Mouse (Mus musculus) heart, adult 11 months (tissue): ENCODE data around the gene AC141477.1.

Experiments used
- DNase-seq: peaks from one replicate; pipeline ENCODE4 v3.0.0; 2022

Gene AC141477.1

GRCm38 (mm10) chr10:76440281-76440680 is at the start of gene AC141477.1:
TSS of gene AC141477.1 (minus strand) at chr10:76440444.
- no peak for DNase-seq

GRCm38 (mm10) chr10:76489205-76489604 is 49.0 kb upstream of the AC141477.1 start:
- DNase-seq: peak; percentile 68

GRCm38 (mm10) chr10:76488265-76488664 is 48.0 kb upstream of the AC141477.1 start:
- DNase-seq: peak; percentile 48

DNA sequence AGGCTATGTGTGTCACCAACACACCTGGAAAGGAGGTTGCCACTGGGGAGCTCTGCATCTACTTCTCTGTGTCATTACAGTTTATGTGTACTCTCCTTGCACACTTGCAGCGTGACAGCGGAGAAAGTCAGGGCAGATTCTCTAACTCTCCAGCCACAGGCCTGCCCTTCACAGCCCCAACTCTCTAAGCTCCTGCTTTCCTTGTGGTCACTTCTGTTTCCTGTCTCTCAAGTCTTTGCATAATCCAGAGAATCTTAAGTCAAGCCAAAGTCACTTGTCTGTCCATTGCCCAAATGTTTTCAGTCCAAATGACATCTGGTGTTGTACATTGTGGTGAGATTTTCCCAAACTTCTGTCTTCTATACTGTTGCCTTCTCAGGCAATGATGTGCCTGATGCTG is 46.1 kb upstream of the AC141477.1 start:
- no peak for DNase-seq

GRCm38 (mm10) chr10:76481480-76481879 is 41.2 kb upstream of the AC141477.1 start:
- DNase-seq: no peak

GRCm38 (mm10) chr10:76480851-76481250 is 40.6 kb upstream of the AC141477.1 start:
- no peak for DNase-seq

DNA sequence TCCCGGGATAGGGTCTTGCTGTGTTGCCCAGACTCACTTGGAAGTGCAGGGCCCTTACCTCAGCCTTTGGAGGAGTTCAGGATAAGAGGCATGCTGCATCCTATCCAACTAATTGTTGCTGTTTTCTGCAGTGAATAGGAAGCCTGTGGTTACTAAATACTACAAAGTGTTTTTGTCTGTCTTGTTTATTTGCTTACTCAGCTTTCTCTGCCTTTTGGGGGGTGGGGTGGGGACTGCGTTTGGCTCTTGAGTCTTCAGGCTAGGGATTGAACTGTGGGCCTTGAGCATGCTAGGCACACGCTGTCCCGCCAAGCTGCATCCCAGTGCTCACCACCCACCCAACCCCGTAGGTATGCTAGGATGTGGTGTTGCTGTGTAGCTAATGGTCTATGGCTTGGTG is 33.5 kb upstream of the AC141477.1 start:
- no peak for DNase-seq

- DNase-seq: peak; percentile 98
Observed at GRCm38 (mm10) chr10:76468203-76469162, 28.2 kb upstream of the AC141477.1 start, which contains the start of the genes Mcm3ap and Ybey. TSS of gene Mcm3ap (plus strand) at chr10:76468927. TSS of gene Ybey (minus strand) at chr10:76469114.

DNA sequence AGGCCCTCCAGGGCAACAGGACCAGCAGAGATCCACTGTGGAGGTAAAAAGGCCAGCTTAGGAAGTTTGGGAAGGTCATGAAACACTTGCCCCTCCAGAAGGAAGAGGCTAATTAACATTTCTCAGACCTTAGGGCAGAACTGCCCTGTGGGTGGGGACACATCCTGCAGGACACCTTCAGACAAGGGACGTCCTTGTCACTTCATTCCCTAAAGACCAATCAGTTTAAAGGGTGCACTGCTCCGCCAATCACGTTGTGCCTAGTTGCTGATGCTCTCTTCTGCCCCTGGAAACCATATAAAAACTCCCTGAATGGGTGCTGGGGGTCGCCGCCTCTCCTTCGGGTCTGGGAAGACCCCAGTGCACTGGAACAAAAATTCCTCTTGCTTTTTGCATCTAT is 22.5 kb upstream of the AC141477.1 start:
- no peak for DNase-seq

DNA sequence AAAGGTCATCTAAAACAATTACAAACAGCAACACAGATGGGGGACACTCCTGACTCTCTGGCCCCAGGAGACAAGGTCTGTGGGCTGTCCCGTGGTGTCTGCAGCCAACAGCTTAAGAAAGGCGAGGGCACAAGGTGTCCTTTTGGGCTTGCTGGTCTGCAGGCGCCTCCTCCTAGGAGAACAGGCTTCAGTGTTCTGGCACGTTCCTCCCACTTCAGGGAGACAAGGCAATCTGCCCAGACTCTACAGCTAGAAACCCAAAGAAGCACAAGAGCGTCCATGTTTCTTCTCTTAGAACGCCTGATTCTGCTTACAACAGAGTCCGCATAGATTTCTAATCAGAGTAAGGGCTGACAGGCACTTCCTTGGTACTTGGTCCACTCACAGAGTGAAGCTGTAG is 22.1 kb upstream of the AC141477.1 start:
- DNase-seq: no peak

GRCm38 (mm10) chr10:76461255-76461654 is 21.0 kb upstream of the AC141477.1 start:
- DNase-seq: no peak

DNA sequence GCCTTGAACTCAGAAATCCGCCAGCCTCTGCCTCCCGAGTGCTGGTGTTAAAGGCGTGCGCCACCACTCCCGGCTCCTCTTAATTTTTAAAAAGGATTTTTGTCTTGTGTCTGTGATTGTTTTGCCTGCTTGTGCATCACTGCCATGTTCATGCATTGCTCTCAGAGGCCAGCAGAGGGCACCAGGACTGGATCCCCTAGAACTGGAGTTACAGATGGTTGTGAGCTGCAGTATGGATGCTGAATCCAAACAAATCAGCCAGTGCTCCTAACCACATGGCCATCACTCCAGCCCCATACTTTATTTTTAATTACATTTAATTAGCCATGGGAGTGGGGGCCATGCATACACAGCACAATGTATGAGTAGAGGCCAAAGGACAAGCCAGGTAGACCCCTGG is 15.0 kb upstream of the AC141477.1 start:
- peak; percentile 89 for DNase-seq

DNA sequence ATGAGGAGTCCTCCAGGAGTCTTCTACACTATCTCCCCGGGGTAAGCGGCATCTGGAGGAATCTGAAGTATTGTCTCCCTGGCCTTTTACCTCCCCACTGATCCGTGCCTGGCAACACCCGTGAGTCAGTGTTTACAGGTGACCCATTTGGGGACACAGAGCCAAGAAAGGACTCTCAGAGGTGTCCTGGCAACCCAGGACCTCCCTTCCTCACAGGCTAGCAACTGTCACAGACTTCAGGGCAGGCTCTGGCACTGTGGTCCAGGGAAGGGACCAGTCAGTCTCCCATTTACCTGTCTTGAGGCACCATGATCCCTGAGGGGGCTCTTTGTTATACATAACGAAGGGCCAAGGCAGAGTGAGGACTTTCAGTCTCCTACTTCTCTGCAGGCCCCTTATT is 8.6 kb upstream of the AC141477.1 start, which contains the start of gene 2610028H24Rik:
2610028H24Rik (plus strand) TSS at position 231 of the 400 bp plus-strand sequence.
- DNase-seq: no peak

DNA sequence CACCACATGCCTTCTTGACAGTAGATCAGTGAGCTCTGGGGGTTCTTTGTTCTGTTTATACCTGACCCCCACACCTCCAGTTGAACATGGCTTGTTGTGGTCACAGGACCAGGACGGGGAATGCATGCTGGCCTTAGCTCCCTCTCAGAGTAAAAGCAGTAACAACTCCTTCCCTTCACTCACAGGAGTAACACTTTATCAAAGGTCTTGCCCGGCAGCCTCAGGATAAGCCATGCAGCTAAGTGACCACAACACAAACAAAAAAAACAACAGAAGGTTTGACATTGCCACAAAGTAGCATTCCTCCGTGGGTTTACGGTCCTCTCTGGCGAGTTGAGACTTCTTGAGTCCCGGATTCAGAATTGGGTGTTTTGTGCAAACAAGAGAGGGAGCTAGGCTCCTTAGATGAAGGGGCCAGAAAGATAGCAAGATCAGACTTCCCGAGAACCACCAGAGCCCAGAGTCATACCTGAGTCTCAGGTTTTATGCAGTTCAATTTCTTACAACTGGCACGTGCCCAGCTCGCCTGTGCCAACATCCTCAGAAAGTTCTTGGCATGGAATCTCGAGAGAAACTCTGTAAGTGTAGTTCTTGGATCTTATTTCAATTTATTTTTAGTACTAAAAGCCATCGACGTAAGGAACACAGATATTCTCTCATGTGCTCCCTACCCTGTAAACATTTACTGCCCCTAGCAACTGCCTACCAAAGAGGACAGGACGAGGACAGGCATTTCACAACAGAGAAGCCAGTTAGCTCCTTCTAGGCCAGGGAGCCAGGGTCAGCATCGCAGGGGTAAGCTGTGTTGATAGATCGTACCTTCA is 7.4 kb upstream of the AC141477.1 start:
- DNase-seq: peak; percentile 95

DNA sequence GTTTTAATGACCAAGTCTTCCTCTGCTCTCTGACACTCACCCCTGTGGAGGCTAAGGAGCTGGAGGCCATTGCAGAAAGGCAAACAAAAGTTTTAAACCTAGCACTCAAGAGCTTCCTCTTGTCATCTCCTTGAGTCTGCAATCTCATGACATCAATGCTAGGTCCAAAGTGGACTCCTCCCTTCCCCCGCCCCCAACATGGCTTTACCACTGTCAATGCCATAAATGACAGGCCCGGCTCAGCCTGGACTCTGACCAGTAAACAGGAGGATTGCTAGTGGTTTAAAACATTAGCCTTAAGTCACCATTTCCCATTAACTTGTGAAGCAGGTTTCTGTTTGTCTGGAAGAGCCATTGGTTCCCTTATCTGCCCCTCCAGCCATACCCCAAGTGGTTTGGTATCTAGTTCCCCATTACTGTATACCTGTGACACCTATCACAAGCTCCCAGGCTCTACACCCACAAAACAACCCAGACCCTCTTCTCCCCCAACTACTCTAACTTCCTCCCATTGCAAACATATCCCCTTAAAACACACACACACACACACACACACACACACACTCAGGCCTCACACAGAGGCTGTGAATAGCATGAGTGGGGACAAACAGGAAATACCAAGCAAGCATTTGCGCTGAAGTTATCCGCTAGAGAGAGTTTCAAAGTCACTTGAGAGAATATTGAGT is 5.9 kb upstream of the AC141477.1 start:
- DNase-seq: no peak

DNA sequence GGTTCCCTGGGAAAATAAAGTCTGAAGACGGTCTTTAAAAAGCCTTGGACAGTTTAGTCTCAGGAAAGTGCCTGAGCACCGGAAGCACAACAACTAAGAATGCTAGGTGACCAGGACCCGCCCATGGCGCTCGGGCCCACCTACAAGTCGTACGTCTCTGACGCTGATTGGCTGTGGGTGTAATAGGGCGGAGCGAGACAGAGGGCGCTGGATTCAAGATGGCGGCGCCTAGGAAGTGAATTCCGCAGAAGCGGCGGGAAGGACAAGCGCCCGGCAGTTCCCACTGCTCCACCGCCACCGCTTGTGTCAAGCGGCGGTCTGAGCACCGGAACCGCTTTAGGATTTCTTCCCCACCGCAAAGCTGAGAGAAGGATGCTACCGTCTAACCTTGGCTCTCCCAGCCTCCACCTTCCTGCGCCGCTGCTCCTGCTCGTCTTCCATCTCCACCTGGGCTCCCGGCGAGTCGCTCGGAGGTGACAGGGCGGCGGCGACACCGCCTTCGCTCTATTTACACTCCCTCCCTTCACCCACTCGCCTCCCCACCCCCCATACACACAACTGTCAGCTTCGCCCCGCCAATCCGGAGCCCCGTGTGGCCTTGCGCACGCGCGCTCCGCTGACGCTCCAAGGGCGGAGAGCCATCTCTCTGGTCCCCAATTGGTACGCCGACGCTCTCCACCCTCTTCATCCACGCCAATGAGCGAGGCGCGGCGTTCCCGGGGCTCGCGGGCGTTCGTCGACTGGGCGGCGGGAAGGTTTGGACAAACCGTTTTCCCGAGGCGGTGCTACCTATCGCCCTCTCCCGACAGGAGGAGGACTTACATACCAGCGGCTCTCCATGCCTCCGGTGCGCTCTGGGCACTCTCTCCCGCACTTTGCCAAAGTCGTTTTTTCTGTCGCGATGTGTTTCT is 2.2 kb upstream of the AC141477.1 start, which contains the start of gene Pcnt:
Pcnt (minus strand) TSS at position 609 of the 911 bp plus-strand sequence.
- peak; percentile 100 for DNase-seq

- no peak for DNase-seq
Observed at GRCm38 (mm10) chr10:76439107-76439890, 945 bp downstream of the AC141477.1 start.

DNA sequence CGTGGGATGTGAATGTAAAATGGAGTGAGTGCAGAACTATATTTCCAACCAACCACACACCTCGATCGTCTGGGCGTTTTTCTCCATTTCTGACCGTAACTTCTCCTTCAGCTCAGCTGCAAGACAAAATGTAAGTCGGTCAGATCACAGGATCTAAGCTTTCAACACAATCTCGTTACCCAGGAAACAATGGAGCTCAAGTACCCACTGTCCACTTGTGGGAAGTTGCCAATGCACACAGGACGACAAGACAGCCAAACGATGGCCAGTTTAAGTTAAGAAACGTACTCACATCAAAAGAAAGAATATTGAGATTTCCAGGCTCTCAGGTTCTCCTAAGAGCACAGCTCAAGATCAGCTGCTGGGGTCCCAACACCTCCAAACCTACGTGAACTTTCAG is 6.3 kb downstream of the AC141477.1 start:
- no peak for DNase-seq

- DNase-seq: no peak
Observed at GRCm38 (mm10) chr10:76425674-76426073, 14.6 kb downstream of the AC141477.1 start.

GRCm38 (mm10) chr10:76416811-76417210 is 23.4 kb downstream of the AC141477.1 start:
- peak; percentile 97 for DNase-seq

- DNase-seq: no peak
Observed at GRCm38 (mm10) chr10:76408520-76408919, 31.7 kb downstream of the AC141477.1 start.
